Mouse (Mus musculus) intestine, embryonic 16.5 days (tissue): ENCODE results near the gene Cfap77. TPM values are rescaled to one million over a fixed set of nuclear protein-coding genes. Genes with fewer than 3 reads are reported as not detected.

Source experiments
- ATAC-seq: fragments of 200-750 bp; cut with Nextera tagmentation; 2 replicates; pipeline ENCODE4 v1.8.0; 2017; ENCODE audit warnings: moderate TSS enrichment, moderate library complexity
- H3K27ac ChIP-seq: fragments of 300-500 bp; sonication (generic); 2 replicates; pipeline ENCODE4 v1.5.1; 2014; ENCODE audit warnings: mild to moderate bottlenecking, low read length
- H3K27me3 ChIP-seq: fragments of 300-500 bp; sonication (generic); replicated peaks from 2 replicates; pipeline ENCODE4 v1.6.1; 2014; ENCODE audit warnings: low read length, control low read depth, mixed read lengths; ENCODE audit not compliant: control insufficient read depth, insufficient read depth
- H3K36me3 ChIP-seq: fragments of 300-500 bp; sonication (generic); 2 replicates; pipeline ENCODE4 v1.6.1; 2014; ENCODE audit warnings: low read length, control low read depth; ENCODE audit not compliant: control insufficient read depth, insufficient read depth
- H3K4me1 ChIP-seq: fragments of 300-500 bp; sonication (generic); 2 replicates; pipeline ENCODE4 v1.6.1; 2014; ENCODE audit warnings: low read length, control low read depth, mixed read lengths; ENCODE audit not compliant: control insufficient read depth, insufficient read depth
- H3K4me2 ChIP-seq: fragments of 300-500 bp; sonication (generic); 2 replicates; pipeline ENCODE4 v1.6.1; 2014; ENCODE audit warnings: low read depth, low read length, control low read depth
- H3K4me3 ChIP-seq: fragments of 300-500 bp; sonication (generic); 2 replicates; pipeline ENCODE4 v1.5.1; 2014; ENCODE audit warnings: mild to moderate bottlenecking, low read length
- H3K9ac ChIP-seq: fragments of 300-500 bp; sonication (generic); 2 replicates; pipeline ENCODE4 v1.6.1; 2014; ENCODE audit warnings: low read depth, low read length
- H3K9me3 ChIP-seq: fragments of 300-500 bp; sonication (generic); 2 replicates; pipeline ENCODE4 v1.6.1; 2016; ENCODE audit warnings: low read length, control low read depth; ENCODE audit not compliant: control insufficient read depth
- WGBS: fragments of 180-500 bp; shearing (Covaris S2); extraction: QIAGEN DNeasy Blood & Tissue Kit; methylation state at CpG from one replicate; pipeline ENCODE4 v1.1.7; 2014; 5-methylcytosine and 5-hydroxymethylcytosine counted together
- polyA plus RNA-seq: library from polyadenylated mRNA; unstranded; fragments of >200 nt; fragmentation: Nextera tagmentation; extraction: Ambion mirVana; gene quantifications from 2 replicates; pipeline ENCODE4 v1.2.1, GENCODE M21; 2015

Gene Cfap77
- polyA plus RNA-seq, 1 experiment from 2014 or later = 0.31 TPM

DNA sequence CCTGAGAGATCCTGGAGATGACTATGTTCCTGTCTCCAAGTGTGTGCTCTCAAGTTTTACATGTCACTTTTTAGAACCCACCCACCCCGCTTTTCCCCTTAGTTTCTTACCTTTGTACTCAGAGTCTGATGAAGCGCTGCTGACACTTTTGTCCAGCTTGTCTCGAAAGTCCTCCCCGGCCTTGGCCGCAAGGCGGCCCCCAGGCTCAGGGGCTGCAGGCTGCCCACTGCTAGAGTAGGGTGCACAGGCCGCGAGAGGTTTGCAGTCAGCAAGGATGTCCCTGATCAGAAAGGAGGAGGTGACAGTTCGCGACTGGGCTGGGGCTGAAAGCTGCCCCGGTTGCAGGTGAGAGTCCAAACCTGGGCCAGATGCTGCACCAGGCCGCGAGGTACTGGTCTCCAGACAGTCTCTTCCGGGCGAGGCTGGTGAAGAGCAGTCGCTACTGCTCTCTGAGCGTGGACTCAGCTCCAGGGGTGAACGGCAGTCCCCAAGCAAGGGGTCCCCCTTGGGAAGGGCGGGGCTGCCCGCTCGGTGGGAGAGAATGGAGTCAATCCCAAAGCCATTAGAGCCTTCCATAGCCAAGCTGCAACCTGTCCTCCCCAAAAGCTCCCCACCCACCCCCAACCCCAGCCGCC lies 139.6 kb downstream of the Cfap77 start:
- WGBS = 4% methylated on average over 22 of the region's 22 CpGs
- 0 out of 2 replicates have a peak, but pooled peaks have one; percentile 7 for ATAC-seq

DNA sequence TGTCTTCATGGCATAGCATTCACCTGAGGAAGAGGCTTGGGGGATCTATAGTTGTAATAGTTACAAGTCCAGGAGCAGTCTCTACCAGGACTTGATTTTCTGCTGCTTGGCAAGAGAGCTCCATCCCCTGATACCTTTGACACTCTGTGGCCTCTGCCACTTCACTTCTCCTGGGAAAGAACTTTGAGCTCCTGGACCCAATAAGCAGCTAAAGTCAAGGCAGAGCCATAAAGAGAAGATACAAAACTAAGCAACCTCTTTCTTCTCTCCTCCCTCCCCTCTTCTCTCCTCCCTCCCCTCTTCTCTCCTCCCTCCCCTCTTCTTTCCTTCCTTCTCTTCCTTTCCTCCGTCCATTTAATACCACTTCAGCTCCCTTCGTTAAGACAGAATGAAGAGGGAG lies 140.7 kb downstream of the Cfap77 start:
- WGBS = 0% methylated on average over 2 of the region's 2 CpGs
- Histone ChIP-seq H3K4me3 (no peak overlapping the region), H3K9me3 (no peaks in the 10 kb centered on the region), H3K4me1 (peaks cover 4% of the 10 kb centered on the region; the same call in 1 of the 2 replicates), H3K27me3 (peaks cover 78% of the 10 kb centered on the region), H3K4me2 (no peak overlapping the region), H3K36me3 (no peaks in the 10 kb centered on the region), H3K27ac (no peak overlapping the region), H3K9ac (no peak overlapping the region)
- ATAC-seq = no peak

More for the DNA sequence above, 139.6 kb downstream of the Cfap77 start:
- no peaks in the 10 kb centered on the region for H3K36me3 ChIP-seq
- no peak overlapping the region for H3K4me3 ChIP-seq
- no peak overlapping the region for H3K27ac ChIP-seq
- H3K9me3 ChIP-seq = no peaks in the 10 kb centered on the region
- no peak overlapping the region for H3K4me2 ChIP-seq
- H3K4me1 ChIP-seq = peaks cover 4% of the 10 kb centered on the region; the same call in 1 of the 2 replicates
- H3K9ac ChIP-seq = no peak overlapping the region
- peaks cover 74% of the 10 kb centered on the region for H3K27me3 ChIP-seq

DNA sequence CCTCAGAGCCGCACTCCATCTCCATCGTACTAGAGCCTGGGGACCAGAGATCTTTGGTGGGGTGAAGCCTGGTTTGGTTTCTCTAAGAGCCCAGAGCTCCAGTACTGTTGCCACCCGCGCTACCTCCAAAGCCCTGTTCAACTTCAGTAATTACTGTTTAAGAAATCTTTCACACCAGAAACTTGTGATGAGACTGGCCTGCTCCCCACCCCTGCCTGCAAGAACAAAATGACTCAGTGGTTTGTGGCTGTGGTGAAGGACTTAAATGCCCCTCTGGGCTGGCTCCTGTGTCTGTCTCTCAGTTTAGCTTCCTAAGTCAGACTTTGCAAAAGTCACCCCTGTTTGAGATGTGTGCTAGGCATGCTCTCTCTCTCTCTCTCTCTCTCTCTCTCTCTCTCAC lies 141.9 kb downstream of the Cfap77 start:
- no peak overlapping the region for H3K9ac ChIP-seq
- H3K9me3 ChIP-seq = no peaks in the 10 kb centered on the region
- H3K4me3 ChIP-seq = no peak overlapping the region
- peaks cover 9% of the 10 kb centered on the region for H3K4me1 ChIP-seq
- WGBS = 2% methylated on average over 4 of the region's 4 CpGs
- peaks cover 81% of the 10 kb centered on the region for H3K27me3 ChIP-seq
- H3K4me2 ChIP-seq = no peak overlapping the region
- no peak for ATAC-seq
- no peak overlapping the region for H3K27ac ChIP-seq
- no peaks in the 10 kb centered on the region for H3K36me3 ChIP-seq

DNA sequence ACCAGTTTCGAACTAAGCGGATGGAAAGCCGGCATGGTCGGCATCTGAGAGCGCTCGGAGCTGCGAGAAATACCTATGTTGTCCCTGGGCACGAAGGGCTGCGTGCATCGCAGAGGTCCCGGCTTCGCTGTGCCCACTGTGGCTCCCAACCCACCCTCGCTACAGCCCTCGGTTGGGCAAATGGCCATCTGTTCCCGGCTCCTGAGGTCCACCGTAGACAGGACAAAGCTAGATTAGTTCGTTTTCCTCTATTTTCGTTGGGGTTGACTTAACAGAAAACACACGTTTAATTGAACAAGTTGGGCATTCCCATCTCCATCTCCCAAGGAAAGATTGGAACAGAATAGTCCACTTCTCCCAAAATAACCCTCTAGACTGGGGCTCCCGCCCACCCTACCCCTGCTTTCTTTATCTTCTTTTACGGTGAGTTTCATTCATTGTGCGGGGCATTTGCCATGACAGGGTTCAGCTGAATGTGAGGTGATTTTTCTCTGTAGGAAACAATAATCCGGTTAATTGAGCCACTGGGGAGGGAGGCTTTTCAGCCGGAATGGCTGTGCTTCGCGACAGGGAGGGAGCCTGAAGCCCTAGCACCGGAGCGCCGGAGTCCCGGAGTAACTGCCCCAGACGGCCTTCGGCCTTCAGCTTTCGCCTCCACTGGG lies 142.7 kb downstream of the Cfap77 start:
- no peaks in the 10 kb centered on the region for H3K36me3 ChIP-seq
- 3% methylated on average over 33 of the region's 33 CpGs for WGBS
- H3K4me3 ChIP-seq = no peak overlapping the region
- H3K27ac ChIP-seq = no peak overlapping the region
- no peaks in the 10 kb centered on the region for H3K9me3 ChIP-seq
- H3K4me2 ChIP-seq = no peak overlapping the region
- H3K4me1 ChIP-seq = peaks cover 6% of the 10 kb centered on the region; the same call in 1 of the 2 replicates
- H3K9ac ChIP-seq = no peak overlapping the region
- peaks cover 86% of the 10 kb centered on the region for H3K27me3 ChIP-seq
- no peak for ATAC-seq

DNA sequence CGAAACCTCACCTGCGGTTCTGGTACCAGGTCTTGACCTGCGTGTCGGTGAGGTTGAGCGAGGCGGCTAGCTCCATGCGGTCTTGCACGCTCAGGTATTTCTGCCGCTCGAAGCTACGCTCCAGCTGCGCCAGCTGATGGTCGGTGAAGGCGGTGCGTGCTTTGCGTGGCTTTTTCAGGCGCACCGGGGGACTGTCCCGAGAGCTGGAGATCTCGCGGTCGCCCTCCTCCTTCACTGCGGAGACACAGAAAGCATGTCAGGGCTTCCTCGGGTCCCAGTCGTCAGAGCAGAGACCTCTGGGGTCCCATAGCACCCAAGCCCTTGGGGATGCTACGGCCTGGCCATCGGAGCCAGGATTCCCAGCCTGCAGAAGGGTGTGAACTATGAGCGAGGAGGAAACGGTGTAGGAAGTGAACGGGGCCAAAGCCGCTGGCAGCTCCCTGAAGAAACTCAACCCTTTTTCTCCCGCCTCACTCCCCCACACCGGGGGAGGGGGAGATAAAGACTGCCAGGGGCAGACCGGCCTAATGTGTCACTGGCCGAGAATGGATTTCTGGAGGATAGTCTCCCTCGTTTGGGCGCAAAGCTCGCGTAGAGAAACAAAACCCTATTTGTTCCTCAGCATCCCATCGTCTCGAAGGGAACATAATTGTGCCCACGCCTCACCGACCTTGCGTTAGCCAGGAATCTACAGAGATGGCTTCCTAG lies 143.4 kb downstream of the Cfap77 start:
- Histone ChIP-seq H3K27ac (no peak overlapping the region), H3K9me3 (no peaks in the 10 kb centered on the region), H3K4me3 (no peak overlapping the region), H3K4me2 (no peak overlapping the region), H3K9ac (no peak overlapping the region), H3K27me3 (peaks cover 83% of the 10 kb centered on the region), H3K36me3 (no peaks in the 10 kb centered on the region), H3K4me1 (peaks cover 6% of the 10 kb centered on the region; the same call in 1 of the 2 replicates)
- no peak for ATAC-seq
- 1% methylated on average over 44 of the region's 44 CpGs for WGBS

GRCm38 (mm10) chr2:28910877-28911276 lies 144.0 kb downstream of the Cfap77 start:
- Histone ChIP-seq H3K27me3 (peaks cover 82% of the 10 kb centered on the region), H3K27ac (no peak overlapping the region), H3K4me2 (no peak overlapping the region), H3K4me1 (peaks cover 6% of the 10 kb centered on the region; the same call in 1 of the 2 replicates), H3K4me3 (no peak overlapping the region), H3K36me3 (no peaks in the 10 kb centered on the region), H3K9ac (no peak overlapping the region), H3K9me3 (no peaks in the 10 kb centered on the region)
- 8% methylated on average over 3 of the region's 3 CpGs for WGBS
- no peak for ATAC-seq

DNA sequence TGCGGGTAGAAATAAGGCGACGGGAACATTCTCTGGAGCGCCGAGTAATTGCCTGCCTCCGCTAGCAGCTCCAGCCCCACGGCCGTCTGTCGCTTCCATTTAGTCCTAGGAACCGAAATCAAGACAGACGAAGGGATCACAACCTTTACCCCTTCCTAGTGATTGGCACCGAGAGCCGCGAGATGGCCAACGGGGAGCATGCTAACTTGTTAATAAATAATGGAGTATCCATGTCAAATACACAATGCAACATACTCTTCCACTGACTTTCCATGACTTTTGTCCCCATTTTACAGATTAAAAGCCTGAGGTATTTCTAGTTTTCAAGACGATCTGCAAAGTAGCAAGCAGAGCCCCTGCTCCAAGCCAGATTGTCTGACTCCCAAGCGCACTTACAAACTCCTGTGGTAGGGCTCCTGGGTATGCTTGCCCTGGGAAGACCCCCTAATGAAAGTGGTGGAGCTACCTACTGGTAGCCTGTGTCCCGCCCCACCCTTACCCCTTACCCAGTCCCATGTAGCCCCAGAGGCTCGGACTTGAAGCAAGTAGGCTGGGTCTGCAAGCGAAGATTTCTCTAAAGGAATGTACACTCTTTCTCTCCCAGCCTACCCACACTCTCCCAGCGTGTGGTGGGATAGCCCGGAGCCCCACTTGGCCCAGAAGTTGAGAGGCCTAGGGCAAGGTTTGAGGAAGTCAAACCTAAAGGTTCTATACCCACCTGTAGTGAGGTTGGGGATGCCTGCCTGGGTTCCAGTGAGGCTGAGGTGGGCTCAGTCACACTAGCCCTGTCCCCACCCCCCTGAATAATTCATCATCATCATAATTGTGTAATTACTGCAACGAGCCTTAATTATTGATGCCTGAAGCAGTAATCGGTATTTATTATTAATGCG lies 144.8 kb downstream of the Cfap77 start:
- no peaks in the 10 kb centered on the region for H3K36me3 ChIP-seq
- H3K4me2 ChIP-seq = no peak overlapping the region
- H3K9ac ChIP-seq = no peak overlapping the region
- no peak for ATAC-seq
- H3K4me3 ChIP-seq = no peak overlapping the region
- peaks cover 74% of the 10 kb centered on the region for H3K27me3 ChIP-seq
- 8% methylated on average over 25 of the region's 25 CpGs for WGBS
- H3K9me3 ChIP-seq = no peaks in the 10 kb centered on the region
- H3K27ac ChIP-seq = no peak overlapping the region
- peaks cover 6% of the 10 kb centered on the region; the same call in 1 of the 2 replicates for H3K4me1 ChIP-seq

GRCm38 (mm10) chr2:28909186-28909817 lies 145.6 kb downstream of the Cfap77 start:
- Histone ChIP-seq H3K27me3 (peaks cover 66% of the 10 kb centered on the region), H3K27ac (no peak overlapping the region), H3K9me3 (no peaks in the 10 kb centered on the region), H3K4me3 (no peak overlapping the region), H3K36me3 (no peaks in the 10 kb centered on the region), H3K9ac (no peak overlapping the region), H3K4me1 (peaks cover 6% of the 10 kb centered on the region; the same call in 1 of the 2 replicates), H3K4me2 (no peak overlapping the region)
- ATAC-seq = no peak; the same call in 1 of the 2 replicates
- 2% methylated on average over 39 of the region's 41 CpGs for WGBS
